Mouse (Mus musculus): ENCODE results near the gene Plvap.

DNA sequence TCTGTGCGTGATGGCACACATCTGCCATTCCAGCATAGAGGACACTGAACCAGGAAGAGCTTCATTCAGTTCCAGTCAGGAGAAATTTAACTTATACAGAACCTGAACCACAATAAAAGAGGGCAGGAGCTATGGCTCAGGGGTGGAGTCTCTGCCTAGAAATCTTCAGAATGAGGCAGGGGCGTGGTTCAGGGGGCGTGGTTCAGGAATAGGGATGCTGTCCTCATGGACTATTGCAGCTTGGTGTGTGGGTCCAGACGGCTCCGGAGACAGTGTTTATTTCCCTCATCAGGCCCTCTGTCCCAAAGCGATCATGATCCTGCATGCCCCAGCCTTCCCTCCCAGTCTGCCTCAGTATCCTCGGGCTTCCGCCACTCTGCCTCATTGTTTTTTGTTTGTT is 56.9 kb downstream of the Plvap start:
- no peak for TF ChIP-seq CTCF (IDR thresholded peaks at IDR 0.05; ENCODE audit: low read depth)
- TF ChIP-seq EP300 (IDR thresholded peaks at IDR 0.05; ENCODE audit: low read depth): no peak

All from heart, postnatal 0 days (tissue).